ENCODE assay signal across 8 mouse cellular contexts in genomic region chr5:43948111-43948743, GRCm38 (mm10). TPM values are rescaled to one million over a fixed set of nuclear protein-coding genes. Genes with fewer than 3 reads are reported as not detected.
DNase-seq lines count a peak whose midpoint lies in the region; ATAC-seq and TF ChIP-seq lines count a peak whose summit lies in the region.

No protein-coding gene starts in this region.

- peak overlapping the region; percentile 65 for H3K4me3 ChIP-seq in bone marrow, adult 2 months (replicated peaks; ENCODE audit: control insufficient read depth, low read depth, low read length)
- peak overlapping the region; percentile 38 for H3K4me3 ChIP-seq in forebrain, embryonic 13.5 days

- intact Hi-C loops in heart, postnatal 36 days (cut with DNase I), result no loop called here

- 1% methylated on average over 27 of the region's 27 CpGs for WGBS in bone marrow, adult 2 months
- 2% methylated on average over 27 of the region's 27 CpGs for WGBS in forebrain, embryonic 13.5 days
- 7% methylated on average over 27 of the region's 27 CpGs for WGBS in large intestine, adult 2 months

- TF ChIP-seq CTCF in bone marrow, adult 2 months (IDR thresholded peaks at IDR 0.05; ENCODE audit: control insufficient read depth, insufficient read depth, low read length), result no peak

- H3K9ac ChIP-seq in forebrain, embryonic 13.5 days, result peak overlapping the region; percentile 43; the same call in 1 of the 2 replicates

- no peak for TF ChIP-seq POLR2A in bone marrow, adult 2 months (IDR thresholded peaks at IDR 0.05; ENCODE audit: borderline replicate concordance, control insufficient read depth, low read depth, low read length)

- DNase-seq in CD8-positive naive resting alpha-beta T cell, adult 2 months (ENCODE audit: low read depth in 2 of 2, low spot score in 2 of 2), result peak; percentile 50 to 56
- peak; percentile 22 to 29 for DNase-seq in heart, postnatal 36 days
- DNase-seq in large intestine, adult 2 months (ENCODE audit: low read depth, low spot score), result peak; percentile 96
- peak; percentile 94 for DNase-seq in lung, postnatal 36 days
- DNase-seq in retina, embryonic 14.5 days (ENCODE audit: low spot score), result peak; percentile 48
- DNase-seq in thymus, postnatal 4 days, result peak; percentile 82

- no peaks in the 10 kb centered on the region for H3K9me3 ChIP-seq in forebrain, embryonic 13.5 days (replicated peaks)

- peak overlapping the region; percentile 73 for H3K4me2 ChIP-seq in forebrain, embryonic 13.5 days

- peaks cover 3% of the 10 kb centered on the region; the same call in 1 of the 2 replicates for H3K27me3 ChIP-seq in forebrain, embryonic 13.5 days

- peak overlapping the region; percentile 77 for H3K27ac ChIP-seq in bone marrow, adult 2 months (ENCODE audit: control insufficient read depth, insufficient read depth, low read depth, low read length, poor library complexity)
- H3K27ac ChIP-seq in forebrain, embryonic 13.5 days, result no peak overlapping the region

- H3K4me1 ChIP-seq in bone marrow, adult 2 months (ENCODE audit: control insufficient read depth, insufficient read depth, low read length), result no peaks in the 10 kb centered on the region; the same call in 1 of the 2 replicates
- peaks cover 16% of the 10 kb centered on the region for H3K4me1 ChIP-seq in forebrain, embryonic 13.5 days

- peak; percentile 87 for ATAC-seq in forebrain, embryonic 13.5 days

- no peaks in the 10 kb centered on the region for H3K36me3 ChIP-seq in forebrain, embryonic 13.5 days (ENCODE audit: poor library complexity, severe bottlenecking)

RNA-seq across cellular contexts. Expression of gene Fgfbp1, which starts 33.4 kb away (rescaled TPM):
- 2.2 TPM in 1 of 2 replicates, not detected in the other for polyA plus RNA-seq in bone marrow, adult 2 months (2011; ENCODE audit: insufficient read depth, insufficient read length, low replicate concordance, missing spikeins)
- polyA plus RNA-seq in forebrain, embryonic 13.5 days (2015; fragmentation: Nextera tagmentation; extraction: Ambion mirVana), result 1.3 and 1.4 TPM in 2 replicates
- total RNA-seq in heart, postnatal 36 days (2021), result not detected
- 49.3 and 75.7 TPM in 2 replicates for polyA plus RNA-seq in large intestine, adult 2 months (2012; rRNA removed)

RNA-seq across cellular contexts. Expression of gene Gm7879, which starts 35.3 kb away (rescaled TPM):
- polyA plus RNA-seq in bone marrow, adult 2 months (2011; ENCODE audit: insufficient read depth, insufficient read length, low replicate concordance, missing spikeins), result not detected in 2 replicates
- 0.59 and 1.00 TPM in 2 replicates for polyA plus RNA-seq in forebrain, embryonic 13.5 days (2015; fragmentation: Nextera tagmentation; extraction: Ambion mirVana)
- 1 to 10 TPM; 6.6 to 6.9 TPM for total RNA-seq in heart, postnatal 36 days (2021)
- polyA plus RNA-seq in large intestine, adult 2 months (2012; rRNA removed), result 1.6 and 2.0 TPM in 2 replicates

Comparison
In these comparisons a context has a peak if more than half of its experiments do, and no peak if none do; other contexts are left out.
1. DNase-seq: peak in every context shown above with its lines; median percentile 96 in large intestine, adult 2 months; 94 in lung, postnatal 36 days; 82 in thymus, postnatal 4 days; 53 in CD8-positive naive resting alpha-beta T cell, adult 2 months; 48 in retina, embryonic 14.5 days; 26 in heart, postnatal 36 days.
2. RNA of gene Fgfbp1, which starts 33.4 kb away (polyA plus RNA-seq): 49.3 to 75.7 TPM in large intestine, adult 2 months; 2.2 TPM in bone marrow, adult 2 months and 1.3 to 1.4 TPM in forebrain, embryonic 13.5 days; every median in the first group is over 10 times any median in the second.